ENCODE assay signal across 16 mouse cellular contexts in genomic region chr12:21207422-21207821, GRCm38 (mm10).
"Had no signal": no experiment of that assay in that cellular context is flagged by ENCODE, and none has a peak within 500 bp of the region (broad histone marks: within the 10 kb centered on the region; RNA-seq: fewer than 3 reads in every experiment).

No protein-coding gene starts in this region.

- DNase-seq: liver, postnatal 0 days; lung, adult 2 months; lung, postnatal 14 days; lung, postnatal 36 days; retina, postnatal 1 day; right cerebral cortex, adult 18-20 months; right cerebral cortex, postnatal 25 days; right cerebral cortex, postnatal 4 days; thymus, adult 18-20 months; thymus, postnatal 14 days; thymus, postnatal 36 days had no signal

- ATAC-seq: liver, postnatal 0 days; lung, postnatal 0 days; midbrain, embryonic 13.5 days; midbrain, embryonic 15.5 days had no signal

- H3K27me3 ChIP-seq: lung, embryonic 15.5 days; midbrain, embryonic 13.5 days; midbrain, embryonic 15.5 days; neural tube, embryonic 12.5 days had no signal

- H3K4me3 ChIP-seq: lung, embryonic 15.5 days; midbrain, embryonic 13.5 days; midbrain, embryonic 15.5 days; neural tube, embryonic 12.5 days had no signal

- H3K9me3 ChIP-seq: lung, embryonic 15.5 days; midbrain, embryonic 13.5 days; midbrain, embryonic 15.5 days; neural tube, embryonic 12.5 days had no signal
